Mouse (Mus musculus) heart, postnatal 0 days (tissue): ENCODE measurements around the gene Gpr155. TPM values are rescaled to one million over a fixed set of nuclear protein-coding genes. Genes with fewer than 3 reads are reported as not detected.
A peak's percentile ranks its signal among the peaks of the same experiment; 100 is the strongest.

ENCODE experiments used
- ATAC-seq: fragments of 200-750 bp; cut with Nextera tagmentation; 2 replicates; pipeline ENCODE4 v1.8.0; 2017; ENCODE audit warnings: low read depth, moderate number of reproducible peaks, moderate library complexity; ENCODE audit not compliant: insufficient read depth
- DNase-seq: peaks from one replicate; pipeline ENCODE4 v3.0.0-alpha.2; 2016; ENCODE audit warnings: low spot score
- H3K27ac ChIP-seq: fragments of 300-500 bp; sonication (generic); 2 replicates; pipeline ENCODE4 v1.5.1; 2014; ENCODE audit warnings: low read depth, mild to moderate bottlenecking
- H3K27me3 ChIP-seq: fragments of 300-500 bp; sonication (generic); 2 replicates; pipeline ENCODE4 v1.6.1; 2014; ENCODE audit warnings: low read length, mixed read lengths; ENCODE audit not compliant: control insufficient read depth, insufficient read depth
- H3K36me3 ChIP-seq: fragments of 300-500 bp; sonication (generic); replicated peaks from 2 replicates; pipeline ENCODE4 v1.6.1; 2014; ENCODE audit warnings: low read length, mixed read lengths; ENCODE audit not compliant: control insufficient read depth, insufficient read depth
- H3K4me1 ChIP-seq: fragments of 300-500 bp; sonication (generic); 2 replicates; pipeline ENCODE4 v1.6.1; 2014; ENCODE audit warnings: antibody characterized with exemption; ENCODE audit not compliant: control insufficient read depth, insufficient read depth
- H3K4me2 ChIP-seq: fragments of 300-500 bp; sonication (generic); 2 replicates; pipeline ENCODE4 v1.6.1; 2014; ENCODE audit warnings: low read depth, mild to moderate bottlenecking, low read length, moderate library complexity
- H3K4me3 ChIP-seq: fragments of 300-500 bp; sonication (generic); 2 replicates; pipeline ENCODE4 v1.5.1; 2014; ENCODE audit warnings: low read depth, low read length
- H3K9ac ChIP-seq: fragments of 300-500 bp; sonication (generic); replicated peaks from 2 replicates; pipeline ENCODE4 v1.6.1; 2014; ENCODE audit warnings: low read depth, low read length, mixed read lengths
- H3K9me3 ChIP-seq: fragments of 300-500 bp; sonication (generic); replicated peaks from 2 replicates; pipeline ENCODE4 v1.6.1; 2016; ENCODE audit warnings: low read length; ENCODE audit not compliant: control insufficient read depth
- CTCF ChIP-seq: IDR thresholded peaks from 2 replicates; pipeline ENCODE4 v1.5.1; 2016; ENCODE audit warnings: antibody characterized with exemption, control low read depth, low read depth
- EP300 ChIP-seq: IDR thresholded peaks from 2 replicates; pipeline ENCODE4 v1.6.1; 2016; ENCODE audit warnings: antibody characterized with exemption, low read depth
- WGBS: fragments of 180-500 bp; shearing (Covaris S2); extraction: QIAGEN DNeasy Blood & Tissue Kit; methylation state at CpG from one replicate; pipeline ENCODE4 v1.1.7; 2014; 5-methylcytosine and 5-hydroxymethylcytosine counted together
- polyA plus RNA-seq: library from polyadenylated mRNA; unstranded; fragments of >200 nt; fragmentation: Nextera tagmentation; extraction: Ambion mirVana; gene quantifications from 2 replicates; pipeline ENCODE4 v1.2.1, GENCODE M21; 2015
- total RNA-seq: library from RNA; depleted of rRNA; stranded (reverse); fragments of >200 nt; gene quantifications from 2 replicates; pipeline ENCODE4 v1.2.3, GENCODE M21; 2014; ENCODE audit warnings: low replicate concordance; rRNA removed

Gpr155 gene
- total RNA-seq (11.3 and 19.0 TPM in 2 replicates), polyA plus RNA-seq (6.8 and 8.5 TPM in 2 replicates)

- DNase-seq (peak; percentile 99), ATAC-seq (peak; percentile 98)
- TF ChIP-seq EP300 (no peak), CTCF (no peak)
- Histone ChIP-seq H3K27me3 (no peaks in the 10 kb centered on the region), H3K4me3 (peak within 1 kb of the TSS; percentile 62), H3K9ac (peak within 1 kb of the TSS; percentile 48), H3K4me2 (peak within 1 kb of the TSS; percentile 93), H3K4me1 (peaks cover 8% of the 10 kb centered on the region; the same call in 1 of the 2 replicates), H3K9me3 (no peaks in the 10 kb centered on the region), H3K27ac (peak within 1 kb of the TSS; percentile 81), H3K36me3 (no peaks in the 10 kb centered on the region)
- WGBS = under 1% methylated on average over 41 of the region's 44 CpGs
These were observed at the start of gene Gpr155 for GRCm38 (mm10) chr2:73386356-73387046. TSS of gene Gpr155 (minus strand) at chr2:73386572.

- TF ChIP-seq CTCF (no peak), EP300 (no peak)
- DNase-seq (no peak), ATAC-seq (no peak)
- H3K4me2 ChIP-seq = no peak overlapping the region
- no peak overlapping the region for H3K4me3 ChIP-seq
- H3K36me3 ChIP-seq = peaks cover 50% of the 10 kb centered on the region
- H3K9ac ChIP-seq = no peak overlapping the region
- 93% methylated on average over 2 of the region's 2 CpGs for WGBS
- H3K4me1 ChIP-seq = no peaks in the 10 kb centered on the region
- no peak overlapping the region for H3K27ac ChIP-seq
- no peaks in the 10 kb centered on the region for H3K27me3 ChIP-seq
- no peaks in the 10 kb centered on the region for H3K9me3 ChIP-seq
These were observed 49.5 kb upstream of the Gpr155 start for GRCm38 (mm10) chr2:73435847-73436246.

- Histone ChIP-seq H3K27ac (no peak overlapping the region), H3K4me3 (peak overlapping the region; percentile 15; the same call in 1 of the 2 replicates), H3K4me1 (no peaks in the 10 kb centered on the region), H3K27me3 (no peaks in the 10 kb centered on the region), H3K4me2 (peak overlapping the region; percentile 51), H3K9ac (no peak overlapping the region; the same call in 1 of the 2 replicates), H3K9me3 (no peaks in the 10 kb centered on the region), H3K36me3 (peaks cover 29% of the 10 kb centered on the region)
- TF ChIP-seq CTCF = no peak
- TF ChIP-seq EP300 = no peak
- WGBS = 36% methylated on average over 14 of the region's 14 CpGs
- DNase-seq = no peak
- no peak for ATAC-seq
These were observed 45.6 kb upstream of the Gpr155 start for GRCm38 (mm10) chr2:73431959-73432396.

GRCm38 (mm10) chr2:73428803-73429468 lies 42.6 kb upstream of the Gpr155 start:
- Histone ChIP-seq H3K9ac (no peak overlapping the region), H3K4me2 (no peak overlapping the region), H3K4me1 (no peaks in the 10 kb centered on the region), H3K27ac (no peak overlapping the region), H3K4me3 (no peak overlapping the region), H3K27me3 (no peaks in the 10 kb centered on the region), H3K36me3 (peaks cover 18% of the 10 kb centered on the region), H3K9me3 (no peaks in the 10 kb centered on the region)
- WGBS = 48% methylated on average over 21 of the region's 21 CpGs
- TF ChIP-seq EP300 = no peak
- no peak for TF ChIP-seq CTCF
- ATAC-seq = peak; percentile 49; the same call in 1 of the 2 replicates
- DNase-seq = no peak

- ATAC-seq (0 out of 2 replicates have a peak, but pooled peaks have one; percentile 42), DNase-seq (peak; percentile 43)
- H3K36me3 ChIP-seq = 0 out of 2 replicates have a peak, but pooled peaks cover 6% of the 10 kb centered on the region
- no peaks in the 10 kb centered on the region for H3K9me3 ChIP-seq
- 34% methylated on average over 1 of the region's 1 CpGs for WGBS
- no peak overlapping the region for H3K27ac ChIP-seq
- H3K4me1 ChIP-seq = no peaks in the 10 kb centered on the region
- H3K4me3 ChIP-seq = no peak overlapping the region
- no peak overlapping the region for H3K4me2 ChIP-seq
- TF ChIP-seq CTCF = peak; percentile 57
- TF ChIP-seq EP300 = no peak
- H3K27me3 ChIP-seq = no peaks in the 10 kb centered on the region
- no peak overlapping the region for H3K9ac ChIP-seq
These were observed 40.9 kb upstream of the Gpr155 start for GRCm38 (mm10) chr2:73427293-73427692.
